Mouse (Mus musculus): ENCODE results near the gene Polg2.

- TF ChIP-seq CTCF (IDR thresholded peaks at IDR 0.05) (no peak), EP300 (IDR thresholded peaks at IDR 0.05) (no peak)
Measured at GRCm38 (mm10) chr11:106753314-106753713, 26.0 kb downstream of the Polg2 start.
